Mouse (Mus musculus) megakaryocyte, embryonic 14.5 days (primary cell): ENCODE data around the gene Dtx3.

ENCODE experiments used
- FLI1 ChIP-seq: IDR thresholded peaks from 2 replicates; pipeline ENCODE4 v1.6.1; 2012; ENCODE audit warnings: low read length, inconsistent platforms, mixed read lengths
- GATA1 ChIP-seq: IDR thresholded peaks from 3 replicates; pipeline ENCODE4 v1.6.1; 2012; ENCODE audit warnings: mixed read lengths, low read length, inconsistent platforms, borderline replicate concordance

GRCm38 (mm10) chr10:127198492-127198891, 3.0 kb upstream of the Dtx3 start:
- no peak for TF ChIP-seq GATA1
- TF ChIP-seq FLI1, result no peak
